Mouse (Mus musculus) ES-Bruce4 (cell line): ENCODE measurements at regions not wholly inside any gene's neighbourhood (a gene's known extent, or its start where the extent isn't known, plus 50 kb on each side); places are given as distances from the start of the nearest gene placed in this dataset.

ENCODE experiments used
- H3K27ac ChIP-seq: 2 replicates; pipeline ENCODE4 v1.5.1; 2012; ENCODE audit warnings: low read length, inconsistent platforms; ENCODE audit not compliant: insufficient read depth
- H3K27me3 ChIP-seq: 2 replicates; pipeline ENCODE4 v1.6.1; 2012; ENCODE audit warnings: mild to moderate bottlenecking, low read length, inconsistent platforms; ENCODE audit not compliant: control insufficient read depth, poor library complexity, insufficient read depth, severe bottlenecking
- H3K36me3 ChIP-seq: 2 replicates; pipeline ENCODE4 v1.6.1; 2012; ENCODE audit warnings: inconsistent platforms, mild to moderate bottlenecking, low read length, moderate library complexity; ENCODE audit not compliant: control insufficient read depth, poor library complexity, insufficient read depth, severe bottlenecking
- H3K4me1 ChIP-seq: one replicate; pipeline ENCODE4 v1.8.1; 2011; ENCODE audit warnings: low read length; ENCODE audit not compliant: control insufficient read depth, insufficient read depth
- H3K4me3 ChIP-seq: 2 replicates; pipeline ENCODE4 v1.5.1; 2011; ENCODE audit warnings: low read depth, mild to moderate bottlenecking, low read length
- H3K9ac ChIP-seq: 2 replicates; pipeline ENCODE4 v1.6.1; 2012; ENCODE audit warnings: low read depth, mild to moderate bottlenecking, inconsistent platforms; ENCODE audit not compliant: poor library complexity, severe bottlenecking
- H3K9me3 ChIP-seq: replicated peaks from 2 replicates; pipeline ENCODE4 v1.6.1; 2012; ENCODE audit warnings: mild to moderate bottlenecking, low read length, inconsistent platforms; ENCODE audit not compliant: control insufficient read depth, poor library complexity, insufficient read depth, severe bottlenecking
- CTCF ChIP-seq: IDR thresholded peaks from one replicate; pipeline ENCODE4 v1.8.1; 2011; ENCODE audit warnings: low read depth, low read length
- EP300 ChIP-seq: IDR thresholded peaks from 2 replicates; pipeline ENCODE4 v1.6.1; 2011; ENCODE audit warnings: low read depth, low read length; ENCODE audit not compliant: insufficient read depth
- POLR2A ChIP-seq: IDR thresholded peaks from one replicate; pipeline ENCODE4 v1.8.1; 2011; ENCODE audit warnings: low read length; ENCODE audit not compliant: insufficient read depth

GRCm38 (mm10) chr8:86393374-86393773 is 187.1 kb downstream of the Abcc12 start:
- Histone ChIP-seq H3K27me3 (peaks cover 1% of the 10 kb centered on the region; the same call in 1 of the 2 replicates), H3K9me3 (peaks cover 6% of the 10 kb centered on the region), H3K4me1 (peaks cover 6% of the 10 kb centered on the region), H3K36me3 (no peaks in the 10 kb centered on the region), H3K4me3 (no peak overlapping the region), H3K27ac (peak overlapping the region; percentile 83), H3K9ac (no peak overlapping the region)
- TF ChIP-seq POLR2A: no peak
- no peak for TF ChIP-seq EP300
- TF ChIP-seq CTCF: no peak

- TF ChIP-seq POLR2A: no peak
- TF ChIP-seq EP300: no peak
- TF ChIP-seq CTCF: no peak
- no peaks in the 10 kb centered on the region for H3K9me3 ChIP-seq
- no peak overlapping the region for H3K4me3 ChIP-seq
- peaks cover 6% of the 10 kb centered on the region for H3K4me1 ChIP-seq
- H3K9ac ChIP-seq: no peak overlapping the region
- no peak overlapping the region for H3K27ac ChIP-seq
- H3K27me3 ChIP-seq: no peaks in the 10 kb centered on the region
- H3K36me3 ChIP-seq: no peaks in the 10 kb centered on the region
These were observed 189.8 kb downstream of the Abcc12 start for GRCm38 (mm10) chr8:86390715-86391114.

DNA sequence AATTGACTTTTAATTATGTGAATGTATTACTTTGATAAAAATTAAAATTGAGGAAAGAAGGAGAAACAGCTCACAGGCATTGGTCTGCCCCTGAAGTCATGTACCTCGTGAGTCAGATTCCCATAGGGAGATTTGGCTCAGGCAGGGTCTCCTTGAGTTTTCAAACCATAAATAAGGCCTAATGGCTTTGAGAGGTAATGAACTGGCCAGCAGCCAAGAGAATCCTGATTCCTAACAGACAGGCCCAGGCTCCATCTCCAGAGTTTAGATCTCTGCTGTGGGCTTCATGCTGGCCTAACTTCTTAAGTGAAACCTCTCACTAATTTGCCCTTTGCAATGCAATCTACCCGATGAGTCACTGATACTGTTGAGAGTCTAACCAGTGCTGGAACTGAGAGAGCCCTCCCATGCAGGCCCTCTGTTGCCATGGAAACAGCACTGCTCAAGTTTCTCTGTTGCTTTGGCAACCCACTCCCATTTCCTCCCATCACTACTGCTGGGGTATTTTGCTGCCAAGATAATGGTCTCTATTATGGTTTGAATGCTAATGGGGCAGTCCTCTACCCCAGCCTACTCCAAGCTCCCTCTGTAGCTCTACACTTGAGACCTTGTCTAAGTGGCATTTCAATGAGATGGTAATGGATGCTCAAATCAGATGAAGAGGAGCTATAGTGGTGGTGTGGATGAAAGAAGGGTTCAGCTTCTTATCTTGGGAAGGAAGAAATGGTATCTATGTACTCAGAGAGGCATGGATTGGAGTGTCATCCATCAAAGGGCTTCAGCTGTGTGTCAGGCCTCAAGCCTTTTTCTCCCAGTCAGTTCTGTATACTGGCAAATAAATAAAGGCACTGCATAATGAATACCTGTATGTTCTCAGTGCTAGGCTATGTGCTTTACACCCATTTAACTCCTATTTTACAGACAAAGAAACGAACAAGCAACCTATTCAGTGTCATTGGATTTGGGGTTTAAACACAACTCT is 190.5 kb downstream of the Abcc12 start:
- Histone ChIP-seq H3K9ac (no peak overlapping the region), H3K4me1 (peaks cover 6% of the 10 kb centered on the region), H3K36me3 (no peaks in the 10 kb centered on the region), H3K4me3 (no peak overlapping the region), H3K27me3 (no peaks in the 10 kb centered on the region), H3K9me3 (no peaks in the 10 kb centered on the region), H3K27ac (no peak overlapping the region)
- TF ChIP-seq EP300: no peak
- TF ChIP-seq CTCF: no peak
- TF ChIP-seq POLR2A: no peak

DNA sequence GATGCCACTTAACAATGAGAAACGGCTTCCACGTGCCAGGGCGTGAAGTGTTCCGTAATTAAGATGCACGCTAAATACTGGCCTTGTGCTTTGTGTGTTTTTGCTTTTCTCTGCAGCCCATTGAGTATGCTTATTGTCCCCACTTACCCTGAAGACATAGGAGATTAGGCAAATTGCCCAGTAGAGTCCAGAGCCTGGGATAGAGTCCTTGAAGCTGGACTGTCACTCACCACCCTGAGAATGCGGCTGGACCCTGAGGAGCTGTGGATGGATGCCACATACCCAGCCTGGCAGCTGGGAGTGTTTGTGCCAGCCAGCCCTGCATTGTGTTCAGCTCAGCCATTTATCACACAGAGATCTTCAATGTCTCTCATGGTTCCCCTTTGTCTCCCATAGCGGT is 195.2 kb downstream of the Abcc12 start:
- no peak overlapping the region for H3K4me3 ChIP-seq
- H3K27ac ChIP-seq: no peak overlapping the region
- H3K36me3 ChIP-seq: no peaks in the 10 kb centered on the region
- no peak overlapping the region for H3K9ac ChIP-seq
- H3K4me1 ChIP-seq: no peaks in the 10 kb centered on the region
- TF ChIP-seq CTCF: no peak
- TF ChIP-seq EP300: no peak
- TF ChIP-seq POLR2A: no peak
- H3K9me3 ChIP-seq: no peaks in the 10 kb centered on the region
- no peaks in the 10 kb centered on the region; the same call in 1 of the 2 replicates for H3K27me3 ChIP-seq

DNA sequence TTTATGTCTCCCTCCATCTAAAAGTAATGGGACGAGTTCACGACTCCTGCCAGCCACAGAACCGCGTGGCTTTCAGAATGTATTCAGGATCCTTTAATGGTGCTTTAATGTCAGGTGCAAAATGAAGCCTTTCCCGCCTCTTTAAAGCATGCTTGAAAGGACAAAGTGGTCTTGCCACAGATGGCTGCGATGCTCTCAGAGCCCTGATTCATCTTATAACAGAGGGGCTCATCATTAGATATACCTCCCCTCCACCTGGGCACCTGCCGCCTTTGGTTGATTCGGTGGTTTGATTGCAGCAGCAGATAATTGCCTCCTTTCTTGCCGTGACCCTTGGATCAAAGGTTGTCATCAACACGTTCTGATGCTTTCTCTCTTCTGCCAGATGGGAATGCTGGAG is 198.5 kb downstream of the Abcc12 start:
- Histone ChIP-seq H3K4me1 (no peaks in the 10 kb centered on the region), H3K9ac (no peak overlapping the region), H3K4me3 (no peak overlapping the region), H3K36me3 (no peaks in the 10 kb centered on the region), H3K27ac (no peak overlapping the region), H3K27me3 (no peaks in the 10 kb centered on the region; the same call in 1 of the 2 replicates), H3K9me3 (peaks cover 5% of the 10 kb centered on the region; the same call in 1 of the 2 replicates)
- TF ChIP-seq EP300 (no peak), POLR2A (no peak)

DNA sequence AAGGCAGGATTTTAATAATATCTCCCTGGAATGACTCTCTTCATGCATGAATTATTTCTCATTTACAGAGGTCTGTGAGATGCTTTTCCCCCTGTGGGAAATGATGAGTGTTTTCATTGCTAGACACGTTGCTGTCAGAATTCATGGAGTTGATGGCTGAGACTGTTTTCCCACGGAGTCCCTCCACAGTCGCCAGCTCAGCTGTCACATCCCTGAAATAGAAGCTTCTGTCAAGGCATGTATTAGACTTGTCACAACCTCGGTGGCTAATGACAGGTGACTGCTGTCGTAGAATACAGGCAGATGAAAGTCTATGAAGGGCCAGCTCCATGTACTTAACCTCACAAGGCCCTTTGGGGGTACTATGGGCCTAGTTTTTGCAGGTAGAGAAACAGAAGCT is 212.4 kb downstream of the Abcc12 start:
- H3K36me3 ChIP-seq: no peaks in the 10 kb centered on the region
- no peak for TF ChIP-seq CTCF
- TF ChIP-seq EP300: no peak
- TF ChIP-seq POLR2A: no peak
- peaks cover 2% of the 10 kb centered on the region for H3K27me3 ChIP-seq
- H3K9me3 ChIP-seq: no peaks in the 10 kb centered on the region
- H3K9ac ChIP-seq: no peak overlapping the region
- no peaks in the 10 kb centered on the region for H3K4me1 ChIP-seq
- H3K27ac ChIP-seq: no peak overlapping the region
- no peak overlapping the region for H3K4me3 ChIP-seq
